Mouse (Mus musculus): ENCODE results near the gene Jpt1. TPM values are rescaled to one million over a fixed set of nuclear protein-coding genes. Genes with fewer than 3 reads are reported as not detected.
"Not testable (repeated sequence)": the region's sequence is repeated elsewhere in the genome, so short reads cannot be mapped to it uniquely, and the experiment has no call there.

The Jpt1 gene
- polyA plus RNA-seq, 1 experiment: 86.6 TPM

GRCm38 (mm10) chr11:115502636-115503035, 11.6 kb downstream of the Jpt1 start:
- Histone ChIP-seq H3K36me3 (ENCODE audit: control insufficient read depth) (peaks cover 83% of the 10 kb centered on the region), H3K9me3 (ENCODE audit: control insufficient read depth, low read length) (no peaks in the 10 kb centered on the region), H3K4me3 (replicated peaks) (no peak overlapping the region), H3K4me1 (ENCODE audit: control insufficient read depth) (peaks cover 41% of the 10 kb centered on the region), H3K27me3 (ENCODE audit: control insufficient read depth) (no peaks in the 10 kb centered on the region)
- TF ChIP-seq TAL1 (IDR thresholded peaks at IDR 0.05; ENCODE audit: low read length): no peak
- TF ChIP-seq GATA1 (IDR thresholded peaks at IDR 0.05; ENCODE audit: low read length): no peak

- H3K27me3 ChIP-seq (ENCODE audit: control insufficient read depth); H3K4me3 ChIP-seq (replicated peaks); H3K9me3 ChIP-seq (ENCODE audit: control insufficient read depth, low read length): not testable (repeated sequence)
- peaks cover 19% of the 10 kb centered on the region for H3K4me1 ChIP-seq (ENCODE audit: control insufficient read depth)
- peaks cover 51% of the 10 kb centered on the region for H3K36me3 ChIP-seq (ENCODE audit: control insufficient read depth)
These were observed 17.6 kb downstream of the Jpt1 start for GRCm38 (mm10) chr11:115496559-115496958.

GRCm38 (mm10) chr11:115492387-115492786, 21.8 kb downstream of the Jpt1 start:
- TF ChIP-seq TAL1 (IDR thresholded peaks at IDR 0.05; ENCODE audit: low read length) (no peak), GATA1 (IDR thresholded peaks at IDR 0.05; ENCODE audit: low read length) (no peak)
- peaks cover 39% of the 10 kb centered on the region for H3K4me1 ChIP-seq (ENCODE audit: control insufficient read depth)

GRCm38 (mm10) chr11:115491356-115492083, 22.7 kb downstream of the Jpt1 start, which contains the start of gene Nt5c:
Gene Nt5c, minus strand, starts transcription at chr11:115491862.
- TF ChIP-seq GATA1 (IDR thresholded peaks at IDR 0.05; ENCODE audit: low read length) (no peak), TAL1 (IDR thresholded peaks at IDR 0.05; ENCODE audit: low read length) (no peak)
- H3K4me3 ChIP-seq (replicated peaks): peak within 1 kb of the TSS; percentile 87
- H3K36me3 ChIP-seq (ENCODE audit: control insufficient read depth): peaks cover 24% of the 10 kb centered on the region
- peaks cover 39% of the 10 kb centered on the region for H3K4me1 ChIP-seq (ENCODE audit: control insufficient read depth)
- H3K27me3 ChIP-seq (ENCODE audit: control insufficient read depth): no peaks in the 10 kb centered on the region
- H3K9me3 ChIP-seq (ENCODE audit: control insufficient read depth, low read length): no peaks in the 10 kb centered on the region

More at GRCm38 (mm10) chr11:115492387-115492786, 21.8 kb downstream of the Jpt1 start:
- peak overlapping the region; percentile 87 for H3K4me3 ChIP-seq (replicated peaks)
- H3K36me3 ChIP-seq (ENCODE audit: control insufficient read depth): peaks cover 31% of the 10 kb centered on the region
- H3K27me3 ChIP-seq (ENCODE audit: control insufficient read depth): no peaks in the 10 kb centered on the region
- H3K9me3 ChIP-seq (ENCODE audit: control insufficient read depth, low read length): no peaks in the 10 kb centered on the region

GRCm38 (mm10) chr11:115490441-115491355, 23.5 kb downstream of the Jpt1 start:
- TF ChIP-seq TAL1 (IDR thresholded peaks at IDR 0.05; ENCODE audit: low read length) (no peak), GATA1 (IDR thresholded peaks at IDR 0.05; ENCODE audit: low read length) (no peak)
- H3K9me3 ChIP-seq (ENCODE audit: control insufficient read depth, low read length): no peaks in the 10 kb centered on the region
- H3K36me3 ChIP-seq (ENCODE audit: control insufficient read depth): peaks cover 26% of the 10 kb centered on the region
- H3K4me3 ChIP-seq (replicated peaks): peak overlapping the region; percentile 87
- no peaks in the 10 kb centered on the region for H3K27me3 ChIP-seq (ENCODE audit: control insufficient read depth)
- peaks cover 39% of the 10 kb centered on the region for H3K4me1 ChIP-seq (ENCODE audit: control insufficient read depth)

GRCm38 (mm10) chr11:115488551-115489104, 25.6 kb downstream of the Jpt1 start:
- no peak overlapping the region for H3K4me3 ChIP-seq (replicated peaks)
- no peaks in the 10 kb centered on the region for H3K27me3 ChIP-seq (ENCODE audit: control insufficient read depth)
- peaks cover 37% of the 10 kb centered on the region for H3K4me1 ChIP-seq (ENCODE audit: control insufficient read depth)
- peaks cover 29% of the 10 kb centered on the region for H3K36me3 ChIP-seq (ENCODE audit: control insufficient read depth)
- no peak for TF ChIP-seq TAL1 (IDR thresholded peaks at IDR 0.05; ENCODE audit: low read length)
- TF ChIP-seq GATA1 (IDR thresholded peaks at IDR 0.05; ENCODE audit: low read length): no peak
- H3K9me3 ChIP-seq (ENCODE audit: control insufficient read depth, low read length): no peaks in the 10 kb centered on the region

- Histone ChIP-seq H3K4me3 (replicated peaks) (no peak overlapping the region), H3K36me3 (ENCODE audit: control insufficient read depth) (peaks cover 27% of the 10 kb centered on the region), H3K9me3 (ENCODE audit: control insufficient read depth, low read length) (no peaks in the 10 kb centered on the region), H3K4me1 (ENCODE audit: control insufficient read depth) (peaks cover 9% of the 10 kb centered on the region), H3K27me3 (ENCODE audit: control insufficient read depth) (no peaks in the 10 kb centered on the region)
- TF ChIP-seq TAL1 (IDR thresholded peaks at IDR 0.05; ENCODE audit: low read length): no peak
- TF ChIP-seq GATA1 (IDR thresholded peaks at IDR 0.05; ENCODE audit: low read length): no peak
These were observed 29.0 kb downstream of the Jpt1 start for GRCm38 (mm10) chr11:115485155-115485554.

- H3K27me3 ChIP-seq (ENCODE audit: control insufficient read depth): no peaks in the 10 kb centered on the region
These were observed 30.5 kb downstream of the Jpt1 start for GRCm38 (mm10) chr11:115483726-115484125.

GRCm38 (mm10) chr11:115483278-115483677, 30.9 kb downstream of the Jpt1 start:
- no peaks in the 10 kb centered on the region for H3K27me3 ChIP-seq (ENCODE audit: control insufficient read depth)
- peaks cover 7% of the 10 kb centered on the region for H3K4me1 ChIP-seq (ENCODE audit: control insufficient read depth)
- no peak for TF ChIP-seq TAL1 (IDR thresholded peaks at IDR 0.05; ENCODE audit: low read length)
- TF ChIP-seq GATA1 (IDR thresholded peaks at IDR 0.05; ENCODE audit: low read length): no peak
- H3K36me3 ChIP-seq (ENCODE audit: control insufficient read depth): peaks cover 14% of the 10 kb centered on the region
- H3K4me3 ChIP-seq (replicated peaks): no peak overlapping the region
- H3K9me3 ChIP-seq (ENCODE audit: control insufficient read depth, low read length): no peaks in the 10 kb centered on the region

More at GRCm38 (mm10) chr11:115483726-115484125, 30.5 kb downstream of the Jpt1 start:
- TF ChIP-seq GATA1 (IDR thresholded peaks at IDR 0.05; ENCODE audit: low read length) (no peak), TAL1 (IDR thresholded peaks at IDR 0.05; ENCODE audit: low read length) (no peak)
- H3K4me3 ChIP-seq (replicated peaks): no peak overlapping the region
- H3K4me1 ChIP-seq (ENCODE audit: control insufficient read depth): peaks cover 7% of the 10 kb centered on the region
- no peaks in the 10 kb centered on the region for H3K9me3 ChIP-seq (ENCODE audit: control insufficient read depth, low read length)
- peaks cover 17% of the 10 kb centered on the region for H3K36me3 ChIP-seq (ENCODE audit: control insufficient read depth)
